Mouse (Mus musculus) lung, postnatal 10 days (tissue): Measurements from ENCODE around the gene Patz1.

Source experiments
- DNase-seq: peaks from one replicate; pipeline ENCODE4 v3.0.0; 2021

Patz1 gene

DNA sequence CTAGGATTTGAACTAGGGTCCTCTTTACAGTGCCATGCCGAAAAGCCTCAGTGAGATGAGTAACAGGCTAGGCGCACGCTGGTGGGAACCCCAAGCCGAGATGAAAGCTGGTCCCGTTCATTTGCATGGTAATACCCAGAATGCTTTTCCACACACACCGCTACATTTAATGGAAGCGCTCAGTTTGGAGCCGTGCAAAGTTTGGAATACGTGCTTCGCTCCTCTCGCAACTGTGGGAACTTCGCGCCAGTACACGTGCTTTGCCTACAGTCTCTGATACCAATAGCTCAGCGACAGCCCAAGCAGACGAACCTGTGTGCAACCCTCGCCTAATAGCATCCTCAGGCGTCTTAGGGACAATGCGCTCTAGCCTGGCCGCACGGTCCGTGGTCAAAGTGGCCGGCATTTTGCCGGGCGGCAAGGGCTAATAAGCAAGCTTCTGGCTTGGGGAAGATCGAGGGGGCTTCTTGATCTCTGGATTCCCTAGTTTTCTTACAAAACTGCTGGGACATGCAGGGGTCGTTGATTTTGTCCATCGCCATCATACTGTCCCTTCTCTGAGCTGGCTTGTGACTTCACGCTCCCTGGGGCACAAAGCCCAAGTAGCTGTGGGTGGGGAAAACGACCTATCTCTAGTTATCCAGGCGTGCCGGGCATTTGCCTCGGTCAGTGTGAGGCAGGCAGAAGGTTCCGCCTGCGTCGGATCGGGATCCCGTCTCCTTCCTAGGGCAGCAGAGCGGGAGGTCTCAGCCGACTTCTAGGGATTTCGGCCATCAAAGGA, at the start of gene Patz1:
Patz1 (plus strand) TSS at position 354 of the 781 bp plus-strand sequence.
- DNase-seq: peak; percentile 73

DNA sequence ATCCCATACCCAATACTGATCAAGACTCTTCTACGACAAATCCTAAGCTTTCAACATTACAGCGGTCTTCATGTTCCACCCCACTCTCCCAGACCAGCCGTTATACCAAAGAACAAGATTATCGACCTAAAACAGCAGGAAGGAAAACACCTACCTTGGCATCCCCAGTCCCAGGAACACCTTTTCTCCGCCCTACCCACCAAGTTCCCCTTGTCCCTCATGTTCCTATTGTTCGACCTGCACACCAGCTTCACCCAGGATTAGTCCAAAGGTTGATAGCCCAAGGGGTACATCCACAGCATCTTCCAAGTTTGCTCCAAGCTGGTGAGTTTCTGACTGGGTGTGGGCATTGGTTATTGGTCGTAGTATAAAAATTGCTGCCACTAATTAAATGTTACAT, 46.3 kb upstream of the Patz1 start:
- DNase-seq: no peak

DNA sequence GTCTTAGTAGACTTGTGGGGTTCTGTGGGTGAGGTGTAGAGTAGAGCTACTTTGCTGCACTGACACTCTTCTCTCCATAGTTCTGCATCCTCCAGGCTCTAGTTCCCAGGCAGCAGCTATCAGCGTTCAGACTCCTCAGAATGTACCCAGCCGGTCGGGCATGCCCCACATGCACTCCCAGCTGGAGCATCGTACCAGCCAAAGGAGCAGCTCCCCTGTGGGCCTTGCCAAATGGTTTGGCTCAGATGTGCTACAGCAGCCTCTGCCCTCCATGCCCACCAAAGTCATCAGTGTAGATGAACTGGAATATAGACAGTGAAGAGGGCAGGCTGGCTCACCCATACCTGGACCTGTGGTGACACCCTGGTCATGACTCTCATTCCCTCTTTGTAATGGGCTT, 44.9 kb upstream of the Patz1 start:
- DNase-seq: no peak

DNA sequence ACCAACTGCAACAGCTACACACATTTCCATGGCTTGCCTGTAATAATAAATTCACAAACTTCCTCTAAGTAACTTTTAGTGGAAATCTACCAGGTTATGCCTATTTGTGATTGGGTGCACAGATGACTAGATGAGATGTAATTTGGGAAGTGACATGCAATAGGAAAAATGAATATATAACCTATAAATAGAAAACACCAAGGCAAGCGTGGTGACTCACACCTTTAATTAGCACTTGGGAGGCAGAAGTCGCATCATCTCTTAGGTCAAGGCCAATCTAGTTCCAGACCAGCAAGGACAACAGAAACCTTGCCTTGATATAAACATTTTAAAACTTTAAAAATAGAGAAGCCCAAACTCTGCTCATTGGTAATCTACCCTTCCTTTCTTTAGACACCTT, 41.3 kb upstream of the Patz1 start:
- DNase-seq: no peak

DNA sequence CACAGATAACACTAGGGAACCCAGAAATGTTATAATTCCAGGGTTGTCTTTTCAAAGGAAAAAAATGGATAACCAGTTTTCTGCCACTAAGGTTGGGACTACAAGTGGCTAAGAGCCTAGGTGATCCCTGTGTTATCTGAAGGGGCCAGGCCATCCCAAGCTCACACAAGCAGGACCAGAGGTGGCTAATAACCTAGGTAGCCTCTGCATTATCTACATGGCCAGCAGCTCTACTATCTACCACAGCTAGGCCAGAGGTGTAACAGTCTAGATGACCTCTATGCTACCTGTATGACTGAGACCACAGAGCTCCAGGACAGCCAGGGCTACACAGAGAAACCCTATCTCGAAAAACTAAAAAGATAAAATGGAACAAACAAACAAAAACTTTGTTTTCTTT, 29.1 kb upstream of the Patz1 start:
- DNase-seq: no peak

DNA sequence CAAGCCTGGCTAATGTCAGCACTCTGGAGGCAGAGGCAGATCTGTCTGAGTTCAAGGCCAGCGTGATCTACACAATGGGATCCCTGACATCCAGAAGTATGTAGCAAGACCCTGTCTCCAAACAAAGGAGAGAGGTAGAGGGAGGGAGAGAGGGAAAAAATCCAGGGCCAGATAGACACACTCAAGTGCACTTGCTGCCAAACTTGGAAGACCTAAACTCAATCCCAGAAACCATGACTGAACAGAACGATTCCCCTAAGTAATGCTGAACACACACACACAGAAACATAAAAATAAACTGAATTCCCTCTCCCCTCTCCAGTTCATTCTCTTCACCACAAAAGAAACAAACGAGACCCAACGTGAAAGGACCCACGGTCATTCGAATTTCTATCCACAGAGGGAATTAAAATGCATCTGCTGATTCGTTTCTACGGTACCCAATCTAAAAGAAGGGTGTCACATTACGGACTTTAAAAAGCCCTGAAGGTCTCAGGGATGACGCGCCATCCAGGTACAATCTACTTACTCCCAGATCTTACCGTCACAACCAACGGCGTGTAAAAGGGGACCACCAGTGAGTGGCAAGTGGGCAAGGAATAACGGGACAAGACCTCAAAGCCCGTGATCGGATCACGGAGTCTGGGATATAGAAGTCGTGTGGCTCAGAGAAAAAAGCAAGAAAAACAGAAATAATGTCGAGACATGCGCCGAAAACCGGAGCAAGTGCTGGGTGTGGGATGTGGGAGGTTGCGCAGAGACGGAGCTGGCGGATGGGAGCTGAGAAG, 23.2 kb upstream of the Patz1 start:
- DNase-seq: no peak

DNA sequence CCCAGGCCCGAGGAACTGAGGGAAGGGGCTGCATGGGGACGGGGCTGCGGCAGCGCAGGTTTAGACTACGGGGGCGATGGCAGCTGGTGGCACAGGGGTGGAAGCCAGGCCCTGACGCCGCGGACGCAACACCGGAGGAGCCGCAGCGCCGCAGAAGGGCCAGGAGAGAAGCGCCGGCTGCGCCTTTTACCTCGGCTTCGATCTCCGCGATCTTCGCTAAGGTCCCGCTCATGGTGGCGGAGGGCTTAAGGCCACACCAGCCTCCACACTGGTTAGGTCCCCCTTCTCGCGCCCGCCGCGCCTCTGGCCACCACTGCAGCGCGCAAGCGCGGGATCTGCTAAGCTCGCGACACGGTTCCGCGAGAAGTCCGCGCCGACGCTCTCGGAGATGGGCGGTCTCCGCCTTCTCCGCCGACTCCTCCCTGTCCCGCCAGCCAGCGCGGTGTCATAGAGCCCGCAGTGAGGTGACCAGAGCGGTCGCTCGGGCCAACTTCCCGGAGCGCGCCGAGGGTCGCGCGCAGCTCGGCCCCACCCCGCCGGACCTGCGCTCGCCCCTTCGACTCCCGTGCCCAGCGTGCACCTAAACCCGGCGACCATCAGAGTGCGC, 22.5 kb upstream of the Patz1 start, which contains the start of gene Drg1:
Drg1 (minus strand) TSS at position 337 of the 607 bp plus-strand sequence.
- peak; percentile 98 for DNase-seq

DNA sequence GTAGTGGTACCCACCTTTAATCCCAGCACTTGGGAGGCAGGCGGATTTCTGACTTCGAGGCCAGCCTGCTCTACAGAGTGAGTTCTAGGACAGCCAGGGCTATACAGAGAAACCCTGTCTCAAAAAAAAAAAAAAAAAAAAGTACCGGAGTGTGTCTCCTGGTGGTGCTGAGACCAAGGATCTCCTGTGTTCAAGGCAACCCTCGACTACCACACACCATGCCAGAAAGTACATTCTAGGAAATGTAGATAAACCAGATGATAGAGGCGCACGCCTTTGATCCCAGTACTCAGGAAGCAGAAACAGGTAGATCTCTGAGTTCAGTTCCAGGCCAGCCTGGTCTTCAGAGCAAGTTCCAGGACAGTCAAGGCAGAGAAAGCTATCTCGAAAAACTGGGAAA, 21.5 kb upstream of the Patz1 start:
- peak; percentile 18 for DNase-seq

DNA sequence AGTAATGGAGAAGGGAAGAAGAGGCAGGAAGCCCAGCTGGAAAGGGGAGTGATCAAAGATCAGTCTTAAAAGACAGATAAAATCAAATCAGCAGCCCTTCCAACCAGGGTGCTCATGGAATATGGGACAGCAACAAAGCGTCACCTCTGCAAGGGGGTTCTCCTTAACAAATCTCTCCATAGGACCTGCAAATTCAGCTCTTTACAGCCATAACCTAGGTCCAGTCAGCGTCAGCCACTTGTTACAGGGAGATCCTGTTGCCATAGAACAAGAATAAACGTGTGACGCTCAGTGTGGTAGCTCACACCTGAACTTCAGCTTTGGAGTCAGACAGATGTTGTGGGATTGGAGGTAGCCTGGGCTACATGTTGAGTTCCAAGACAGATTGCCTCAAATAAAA, 19.4 kb upstream of the Patz1 start:
- DNase-seq: no peak

DNA sequence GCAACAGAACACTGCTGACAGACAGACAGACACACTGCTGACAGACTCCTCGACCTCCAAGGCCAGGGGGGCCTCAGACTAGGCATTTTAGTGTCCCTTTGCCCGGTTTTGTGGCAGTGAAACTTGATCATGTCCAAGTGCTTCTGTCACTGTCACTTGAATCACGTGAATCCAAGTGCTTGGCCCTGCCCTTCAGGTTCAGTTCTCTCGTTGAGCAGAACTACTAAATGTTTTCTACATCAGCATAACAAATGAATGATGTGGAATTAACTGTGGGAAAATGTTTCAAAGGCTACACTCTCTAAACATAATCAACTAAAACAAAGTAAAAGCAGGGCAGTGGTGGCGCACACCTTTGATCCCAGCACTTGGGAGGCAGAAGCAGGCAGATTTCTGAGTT, 10.3 kb upstream of the Patz1 start:
- DNase-seq: no peak

DNA sequence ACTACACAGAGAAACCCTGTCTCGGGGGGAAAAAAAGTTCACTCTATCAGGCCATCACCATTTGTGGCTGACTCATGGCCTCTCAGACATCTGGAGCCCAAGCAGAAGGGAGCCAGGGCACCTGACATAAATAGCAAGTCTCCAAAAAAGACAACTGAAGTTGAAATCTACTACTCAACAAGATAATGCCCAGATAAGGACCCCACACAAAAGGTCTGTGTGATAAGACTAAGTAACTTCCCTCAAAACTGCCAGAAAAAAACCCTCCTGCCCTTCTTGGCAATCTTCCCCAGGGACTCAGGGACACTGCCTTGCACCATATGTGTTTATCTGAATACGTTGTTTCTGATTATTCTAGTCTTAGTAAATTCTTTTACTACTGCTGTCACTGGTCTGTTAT, 8.9 kb upstream of the Patz1 start:
- DNase-seq: no peak

DNA sequence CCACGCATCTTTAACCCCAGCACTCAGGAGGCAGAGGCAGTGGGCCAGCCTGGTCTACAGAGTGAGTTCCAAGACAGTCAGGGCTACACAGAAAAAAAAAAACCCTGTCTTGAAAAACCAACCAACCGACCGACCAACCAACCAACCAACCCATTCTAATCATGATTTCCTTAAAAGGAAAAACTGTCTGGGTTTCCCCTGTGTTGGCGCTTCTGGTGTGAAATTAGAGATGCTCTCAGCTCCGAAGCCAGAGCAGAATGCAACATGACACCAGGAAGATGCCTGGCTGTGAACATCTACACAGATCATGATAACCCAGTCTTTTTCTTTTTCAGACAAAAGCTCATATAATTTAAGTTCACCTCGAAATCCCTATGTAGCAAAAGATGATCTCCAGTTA, 5.8 kb upstream of the Patz1 start:
- DNase-seq: no peak

DNA sequence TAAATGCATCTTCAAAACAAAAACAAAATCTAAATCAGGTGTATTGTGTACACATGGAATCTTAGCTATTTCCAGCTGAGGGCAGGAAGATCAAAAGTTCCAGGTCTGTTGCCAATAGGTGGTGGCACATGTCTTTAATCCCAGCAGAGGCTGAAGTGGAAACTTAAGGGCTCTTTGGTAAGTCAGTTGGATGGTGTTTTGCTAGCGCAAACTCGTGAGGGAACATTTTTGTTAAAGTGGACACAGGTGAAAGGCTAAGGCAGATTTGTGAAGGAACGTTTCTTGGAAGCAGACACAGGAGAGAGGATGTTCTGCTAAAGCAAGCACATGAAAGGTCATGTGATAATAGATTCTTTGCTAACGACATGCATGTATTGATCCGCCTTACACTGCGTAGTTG, 5.0 kb upstream of the Patz1 start:
- DNase-seq: peak; percentile 36

DNA sequence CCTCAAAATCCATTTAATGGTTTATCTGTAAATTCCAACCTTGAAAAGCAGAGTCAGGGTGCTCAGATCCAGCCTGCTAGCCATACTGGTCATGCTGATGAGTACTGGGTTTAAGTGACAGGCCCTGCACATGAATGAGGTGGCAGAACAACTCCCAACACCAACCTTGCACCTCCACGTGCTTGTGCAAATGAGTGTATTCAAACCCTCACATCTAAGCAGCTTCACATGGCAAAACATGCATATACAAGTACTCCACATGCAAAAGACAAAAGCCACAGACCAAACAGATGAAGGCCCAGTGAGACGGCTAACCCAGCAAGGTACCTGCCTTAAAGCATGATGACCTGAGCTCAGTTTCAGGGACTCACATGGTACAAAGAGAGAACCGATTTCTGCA, 2.7 kb upstream of the Patz1 start:
- DNase-seq: no peak

DNA sequence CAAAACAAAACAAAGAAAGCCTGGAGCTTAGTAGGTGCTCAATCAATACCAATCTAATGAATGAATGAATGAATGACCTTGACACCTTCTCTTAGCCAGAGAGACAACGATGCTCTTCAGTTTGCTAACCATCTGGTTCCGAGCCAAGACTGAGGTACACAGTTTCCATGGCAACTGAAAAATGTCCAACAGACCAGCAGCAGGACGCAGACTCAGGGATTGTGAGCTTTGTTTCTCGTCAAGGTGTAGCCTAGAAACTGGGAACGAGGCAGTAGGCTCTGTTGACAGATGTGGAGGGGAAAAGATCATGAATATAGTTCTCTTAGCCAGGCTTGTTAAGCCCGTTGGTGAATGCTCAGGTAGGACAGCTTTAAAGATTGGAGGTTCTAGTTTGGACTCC, 1.5 kb upstream of the Patz1 start:
- no peak for DNase-seq

DNA sequence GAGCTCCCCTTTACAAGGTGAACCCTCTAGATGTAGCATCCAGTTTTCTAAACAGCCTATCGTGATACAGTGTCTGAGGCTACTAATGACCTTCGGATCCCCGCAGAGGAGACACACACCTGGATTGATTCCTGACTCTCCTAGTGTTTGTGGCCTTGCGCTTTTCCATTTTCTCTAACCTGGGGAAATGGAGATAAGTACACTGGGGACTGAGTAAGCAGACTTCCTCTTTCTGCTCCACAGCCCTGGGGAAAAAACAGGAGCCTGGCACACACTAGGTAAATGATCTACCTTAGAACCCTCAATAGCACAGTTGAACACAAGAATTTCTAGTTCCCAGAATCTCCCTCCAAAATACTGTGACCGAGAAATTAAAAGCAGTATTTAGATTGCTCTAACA, 753 bp upstream of the Patz1 start:
- DNase-seq: no peak

DNA sequence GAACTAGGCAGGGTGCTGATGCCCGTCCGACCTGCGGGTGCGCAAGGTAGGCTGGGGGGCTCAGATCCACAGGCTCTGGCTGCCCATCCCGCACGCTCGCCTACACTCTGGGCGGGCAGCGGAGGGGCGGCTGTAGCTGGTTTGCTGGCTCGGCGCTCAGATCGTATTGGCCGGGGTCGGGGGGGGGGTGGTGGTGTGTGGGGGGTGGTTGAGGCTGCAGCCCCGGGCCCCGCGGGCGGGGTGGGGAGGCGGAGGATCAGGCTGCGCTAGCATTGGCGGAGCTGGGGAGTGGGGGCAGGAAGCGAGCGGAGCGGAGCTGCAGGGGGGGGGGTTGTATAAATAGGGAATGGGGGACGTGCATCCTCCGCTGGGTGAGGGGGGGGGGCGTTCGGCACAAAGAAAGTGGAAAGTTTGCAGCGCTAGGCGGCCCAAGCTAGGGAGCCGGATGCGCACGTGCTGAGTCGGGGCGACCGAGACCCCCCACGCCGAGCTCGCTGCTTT, 678 bp downstream of the Patz1 start:
- peak; percentile 93 for DNase-seq

DNA sequence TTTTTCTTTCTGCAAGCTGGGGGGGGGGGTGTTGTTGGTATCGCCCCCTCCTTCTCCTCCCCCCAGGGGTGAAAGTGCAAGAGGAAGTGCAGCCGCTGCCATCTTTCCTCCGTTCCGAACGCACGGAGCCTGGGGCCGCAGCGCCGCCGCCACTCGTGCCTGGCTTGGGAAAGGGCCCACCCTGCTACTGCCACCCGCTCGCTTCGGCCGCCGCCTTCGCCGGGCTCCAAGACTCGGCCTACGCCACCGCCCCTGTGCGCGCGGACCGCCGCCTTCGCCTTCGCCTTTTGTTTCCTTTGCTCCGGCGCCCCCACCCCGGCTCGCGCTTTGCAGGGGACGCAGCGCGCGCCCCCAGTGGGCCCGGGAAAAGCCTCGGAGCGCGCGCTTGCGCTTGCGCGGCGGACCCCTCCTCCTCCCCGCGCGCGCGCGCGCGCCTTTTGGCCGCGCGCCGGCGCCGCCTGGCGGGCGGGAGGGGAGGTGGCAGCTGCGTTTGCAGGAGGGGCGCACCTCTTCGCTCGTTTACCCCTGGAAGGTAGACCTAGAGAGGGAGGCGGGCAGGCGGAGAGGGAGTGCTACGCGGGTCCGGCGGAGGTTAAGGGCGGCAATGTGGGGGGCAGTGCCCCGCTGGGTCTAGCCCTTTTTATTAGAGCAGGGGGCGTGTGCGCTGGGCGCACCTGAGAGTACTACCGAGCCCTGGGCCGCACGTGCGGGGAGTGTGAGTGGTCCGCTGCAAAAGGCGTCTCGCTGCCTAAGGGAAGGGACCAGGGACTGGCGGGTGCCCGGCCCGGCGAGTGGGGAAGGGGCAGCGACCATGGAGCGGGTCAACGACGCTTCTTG, 1.3 kb downstream of the Patz1 start:
- DNase-seq: peak; percentile 91

DNA sequence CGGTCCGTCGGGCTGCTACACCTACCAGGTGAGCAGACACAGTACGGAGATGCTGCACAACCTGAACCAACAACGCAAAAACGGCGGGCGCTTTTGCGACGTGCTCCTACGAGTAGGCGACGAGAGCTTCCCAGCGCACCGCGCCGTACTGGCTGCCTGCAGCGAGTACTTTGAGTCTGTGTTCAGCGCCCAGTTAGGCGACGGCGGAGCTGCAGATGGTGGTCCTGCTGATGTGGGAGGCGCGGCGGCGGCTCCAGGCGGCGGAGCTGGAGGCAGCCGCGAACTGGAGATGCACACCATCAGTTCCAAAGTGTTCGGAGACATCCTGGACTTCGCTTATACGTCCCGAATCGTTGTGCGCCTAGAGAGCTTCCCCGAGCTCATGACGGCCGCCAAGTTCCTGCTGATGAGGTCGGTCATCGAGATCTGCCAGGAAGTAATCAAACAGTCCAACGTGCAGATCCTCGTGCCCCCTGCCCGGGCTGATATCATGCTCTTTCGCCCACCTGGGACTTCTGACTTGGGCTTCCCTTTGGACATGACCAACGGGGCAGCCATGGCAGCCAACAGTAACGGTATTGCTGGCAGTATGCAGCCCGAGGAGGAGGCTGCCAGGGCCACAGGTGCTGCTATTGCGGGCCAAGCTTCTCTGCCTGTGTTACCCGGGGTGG, 2.1 kb downstream of the Patz1 start:
- DNase-seq: peak; percentile 49

DNA sequence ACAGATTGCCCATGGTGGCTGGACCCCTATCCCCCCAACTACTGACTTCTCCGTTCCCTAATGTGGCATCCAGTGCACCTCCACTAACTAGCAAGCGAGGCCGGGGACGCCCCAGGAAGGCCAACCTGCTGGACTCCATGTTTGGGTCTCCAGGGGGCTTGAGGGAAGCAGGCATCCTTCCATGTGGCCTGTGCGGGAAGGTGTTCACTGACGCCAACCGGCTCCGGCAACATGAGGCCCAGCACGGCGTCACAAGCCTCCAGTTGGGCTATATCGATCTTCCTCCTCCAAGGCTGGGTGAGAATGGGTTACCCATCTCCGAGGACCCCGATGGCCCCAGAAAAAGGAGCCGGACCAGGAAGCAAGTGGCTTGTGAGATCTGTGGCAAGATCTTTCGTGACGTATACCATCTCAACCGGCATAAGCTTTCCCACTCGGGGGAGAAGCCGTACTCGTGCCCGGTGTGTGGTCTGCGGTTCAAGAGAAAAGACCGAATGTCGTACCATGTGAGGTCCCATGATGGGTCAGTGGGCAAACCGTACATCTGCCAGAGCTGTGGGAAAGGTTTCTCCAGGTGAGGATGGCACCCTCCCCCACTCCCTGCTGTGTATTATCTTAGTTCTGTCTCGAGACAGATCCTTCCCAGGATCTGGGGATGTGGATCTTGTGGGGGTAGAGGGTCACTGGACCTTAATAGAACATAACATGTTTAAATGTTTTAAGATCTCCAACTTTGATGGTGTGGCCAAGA, 2.8 kb downstream of the Patz1 start:
- no peak for DNase-seq

DNA sequence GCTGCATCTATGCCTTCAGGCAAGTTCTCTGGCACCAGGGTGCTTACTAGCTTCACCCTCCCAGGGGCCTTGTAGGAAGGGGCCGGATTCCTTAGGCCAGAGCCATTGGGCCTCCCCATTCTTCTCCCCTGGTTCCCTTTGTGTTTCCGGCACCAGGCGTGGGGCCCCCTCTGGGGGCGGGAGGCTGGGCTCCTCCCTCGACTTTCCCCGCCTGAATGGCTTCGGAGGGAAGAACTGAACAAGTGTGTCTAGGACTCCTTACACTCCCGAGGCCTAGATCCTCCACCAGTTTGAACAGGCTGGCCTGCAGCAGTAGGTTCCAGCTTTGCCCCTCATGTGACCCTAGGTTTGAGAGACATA, 3.4 kb downstream of the Patz1 start:
- DNase-seq: peak; percentile 67
